Mouse (Mus musculus) ES-Bruce4 (cell line): ENCODE measurements at regions not wholly inside any gene's neighbourhood (a gene's known extent, or its start where the extent isn't known, plus 50 kb on each side); places are given as distances from the start of the nearest gene placed in this dataset.

Source experiments
- H3K27ac ChIP-seq: 2 replicates; pipeline ENCODE4 v1.5.1; 2012; ENCODE audit warnings: low read length, inconsistent platforms; ENCODE audit not compliant: insufficient read depth
- H3K27me3 ChIP-seq: 2 replicates; pipeline ENCODE4 v1.6.1; 2012; ENCODE audit warnings: mild to moderate bottlenecking, low read length, inconsistent platforms; ENCODE audit not compliant: control insufficient read depth, poor library complexity, insufficient read depth, severe bottlenecking
- H3K36me3 ChIP-seq: 2 replicates; pipeline ENCODE4 v1.6.1; 2012; ENCODE audit warnings: inconsistent platforms, mild to moderate bottlenecking, low read length, moderate library complexity; ENCODE audit not compliant: control insufficient read depth, poor library complexity, insufficient read depth, severe bottlenecking
- H3K4me1 ChIP-seq: one replicate; pipeline ENCODE4 v1.8.1; 2011; ENCODE audit warnings: low read length; ENCODE audit not compliant: control insufficient read depth, insufficient read depth
- H3K4me3 ChIP-seq: 2 replicates; pipeline ENCODE4 v1.5.1; 2011; ENCODE audit warnings: low read depth, mild to moderate bottlenecking, low read length
- H3K9ac ChIP-seq: 2 replicates; pipeline ENCODE4 v1.6.1; 2012; ENCODE audit warnings: low read depth, mild to moderate bottlenecking, inconsistent platforms; ENCODE audit not compliant: poor library complexity, severe bottlenecking
- H3K9me3 ChIP-seq: replicated peaks from 2 replicates; pipeline ENCODE4 v1.6.1; 2012; ENCODE audit warnings: mild to moderate bottlenecking, low read length, inconsistent platforms; ENCODE audit not compliant: control insufficient read depth, poor library complexity, insufficient read depth, severe bottlenecking
- CTCF ChIP-seq: IDR thresholded peaks from one replicate; pipeline ENCODE4 v1.8.1; 2011; ENCODE audit warnings: low read depth, low read length
- EP300 ChIP-seq: IDR thresholded peaks from 2 replicates; pipeline ENCODE4 v1.6.1; 2011; ENCODE audit warnings: low read depth, low read length; ENCODE audit not compliant: insufficient read depth
- POLR2A ChIP-seq: IDR thresholded peaks from one replicate; pipeline ENCODE4 v1.8.1; 2011; ENCODE audit warnings: low read length; ENCODE audit not compliant: insufficient read depth

DNA sequence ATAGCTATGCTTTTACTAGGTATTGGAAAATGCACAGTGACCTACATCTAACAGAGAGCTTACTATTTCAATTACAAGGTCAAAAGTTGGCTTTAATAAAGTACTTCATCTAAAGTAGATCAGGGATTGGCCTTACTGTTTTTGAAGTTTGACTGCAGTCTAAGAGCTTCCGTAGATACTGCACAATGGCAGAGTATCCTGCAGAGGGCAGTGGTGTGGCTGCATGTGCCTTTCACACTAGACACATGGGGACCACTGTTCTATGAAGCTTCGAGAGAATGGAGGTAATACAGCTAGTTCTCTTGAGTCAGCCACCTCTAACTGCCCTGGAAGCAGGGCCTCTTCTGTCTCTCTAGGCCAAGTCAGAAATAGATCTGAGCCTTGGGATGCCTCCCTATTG is 166.7 kb upstream of the Ddhd1 start:
- Histone ChIP-seq H3K27ac (no peak overlapping the region), H3K36me3 (no peaks in the 10 kb centered on the region), H3K4me1 (no peaks in the 10 kb centered on the region), H3K9ac (no peak overlapping the region), H3K27me3 (0 out of 2 replicates have a peak, but pooled peaks cover 1% of the 10 kb centered on the region), H3K4me3 (no peak overlapping the region), H3K9me3 (no peaks in the 10 kb centered on the region)
- TF ChIP-seq EP300 = no peak
- TF ChIP-seq CTCF = no peak
- no peak for TF ChIP-seq POLR2A

DNA sequence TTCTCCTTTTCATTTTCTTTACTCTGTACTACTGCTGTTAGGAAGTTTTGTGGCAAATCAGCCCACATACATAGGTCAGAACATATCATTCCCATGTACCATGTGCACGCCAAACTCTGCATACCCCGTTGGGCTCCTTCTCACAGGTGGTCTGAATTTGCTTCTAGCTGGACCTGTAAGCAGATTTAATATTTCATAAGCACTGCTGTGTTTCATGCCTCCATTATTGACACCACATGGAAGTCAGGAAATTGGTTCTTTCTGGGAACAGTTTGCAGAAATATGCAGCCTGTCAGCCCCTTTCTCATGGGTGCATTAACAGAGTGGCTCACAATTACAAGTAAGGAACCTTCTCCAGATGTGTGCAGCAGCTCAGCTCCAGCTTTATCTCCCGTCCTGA is 168.1 kb upstream of the Ddhd1 start:
- H3K4me1 ChIP-seq = no peaks in the 10 kb centered on the region
- H3K4me3 ChIP-seq = no peak overlapping the region
- H3K36me3 ChIP-seq = no peaks in the 10 kb centered on the region
- no peak overlapping the region for H3K27ac ChIP-seq
- TF ChIP-seq POLR2A = no peak
- TF ChIP-seq CTCF = no peak
- TF ChIP-seq EP300 = no peak
- H3K9ac ChIP-seq = no peak overlapping the region
- H3K27me3 ChIP-seq = 0 out of 2 replicates have a peak, but pooled peaks cover 1% of the 10 kb centered on the region
- no peaks in the 10 kb centered on the region for H3K9me3 ChIP-seq

DNA sequence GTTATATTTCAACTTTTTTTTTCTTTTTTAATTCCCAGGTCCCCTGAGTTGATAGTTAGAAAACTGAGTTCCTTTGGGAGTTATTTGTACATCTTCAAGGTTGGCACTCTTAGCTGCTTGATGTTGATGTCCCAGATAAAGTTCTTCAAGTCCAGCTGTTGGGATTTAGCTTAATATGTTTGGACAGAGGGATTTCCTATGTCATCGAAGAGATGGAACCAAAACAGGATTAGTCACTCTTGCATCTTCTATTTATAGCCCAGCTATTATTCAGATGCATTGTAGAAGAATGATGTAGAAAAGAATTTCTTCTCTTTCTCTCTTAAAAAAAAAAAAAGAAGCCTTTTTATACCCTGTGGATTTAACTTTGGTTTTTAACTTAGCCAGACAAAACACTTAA is 169.2 kb upstream of the Ddhd1 start:
- no peak overlapping the region for H3K9ac ChIP-seq
- no peak for TF ChIP-seq POLR2A
- no peak for TF ChIP-seq EP300
- TF ChIP-seq CTCF = no peak
- no peaks in the 10 kb centered on the region for H3K9me3 ChIP-seq
- H3K27me3 ChIP-seq = 0 out of 2 replicates have a peak, but pooled peaks cover 1% of the 10 kb centered on the region
- H3K27ac ChIP-seq = no peak overlapping the region
- no peak overlapping the region for H3K4me3 ChIP-seq
- no peaks in the 10 kb centered on the region for H3K36me3 ChIP-seq
- H3K4me1 ChIP-seq = no peaks in the 10 kb centered on the region

DNA sequence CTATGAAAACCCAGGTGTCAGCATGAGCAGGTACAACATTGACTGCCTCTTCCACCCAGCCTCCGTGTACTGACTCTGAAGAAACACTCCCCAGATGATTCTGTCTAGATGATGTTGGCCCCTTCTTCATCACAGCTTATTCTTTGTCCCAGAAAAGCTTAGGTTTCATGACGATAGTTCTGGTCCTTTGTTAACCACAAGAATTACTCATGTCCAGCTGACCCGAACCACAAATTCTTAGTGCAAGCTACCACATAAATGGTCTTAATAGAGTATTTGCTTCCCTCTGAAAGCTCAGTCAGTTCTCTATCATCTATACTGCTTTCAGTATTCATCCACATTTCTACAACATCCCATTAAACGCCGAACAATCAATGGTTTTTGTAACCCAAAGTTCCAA is 172.5 kb upstream of the Ddhd1 start:
- H3K9me3 ChIP-seq = no peaks in the 10 kb centered on the region
- no peak overlapping the region for H3K27ac ChIP-seq
- no peaks in the 10 kb centered on the region for H3K36me3 ChIP-seq
- no peak overlapping the region for H3K9ac ChIP-seq
- H3K27me3 ChIP-seq = no peaks in the 10 kb centered on the region
- TF ChIP-seq EP300 (no peak), CTCF (no peak), POLR2A (no peak)
- no peaks in the 10 kb centered on the region for H3K4me1 ChIP-seq
- H3K4me3 ChIP-seq = no peak overlapping the region

DNA sequence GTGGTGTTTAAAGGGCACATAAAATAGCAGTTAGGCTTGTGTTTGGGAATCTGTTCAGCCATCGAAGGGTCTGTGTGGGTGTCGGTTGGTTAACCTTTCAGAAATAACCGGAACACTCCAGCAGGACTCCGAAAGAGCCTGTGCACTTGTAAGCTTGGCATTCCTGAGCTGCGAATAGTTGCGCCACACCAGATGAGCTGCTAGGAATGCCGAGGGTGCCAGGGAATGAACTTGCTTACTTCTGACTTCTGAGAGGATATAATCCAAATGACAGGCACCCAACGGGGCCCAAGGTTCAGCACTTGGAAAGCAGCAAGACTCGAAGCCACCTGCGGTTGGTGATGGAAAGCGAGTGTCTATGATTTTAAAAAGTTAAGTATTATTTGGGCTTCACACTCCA is 179.1 kb upstream of the Ddhd1 start:
- Histone ChIP-seq H3K9me3 (no peaks in the 10 kb centered on the region), H3K9ac (no peak overlapping the region), H3K27me3 (no peaks in the 10 kb centered on the region), H3K27ac (no peak overlapping the region), H3K36me3 (no peaks in the 10 kb centered on the region), H3K4me1 (no peaks in the 10 kb centered on the region), H3K4me3 (no peak overlapping the region)
- TF ChIP-seq POLR2A (no peak), CTCF (no peak), EP300 (no peak)

GRCm38 (mm10) chr14:45843829-45844228 is 185.9 kb upstream of the Ddhd1 start:
- H3K9ac ChIP-seq = no peak overlapping the region
- H3K4me3 ChIP-seq = no peak overlapping the region
- H3K27ac ChIP-seq = no peak overlapping the region
- H3K4me1 ChIP-seq = no peaks in the 10 kb centered on the region
- no peaks in the 10 kb centered on the region for H3K36me3 ChIP-seq
- H3K9me3 ChIP-seq = no peaks in the 10 kb centered on the region
- TF ChIP-seq POLR2A (no peak), CTCF (no peak), EP300 (no peak)
- no peaks in the 10 kb centered on the region for H3K27me3 ChIP-seq
